Mouse (Mus musculus): ENCODE data around the gene Tex2.

GRCm38 (mm10) chr11:106603230-106603629 lies 10.0 kb downstream of the Tex2 start:
- TF ChIP-seq CTCF (conservative IDR thresholded peaks at IDR 0.05; ENCODE audit: insufficient read depth, insufficient read length, low read depth, low read length) (no peak), POLR2A (IDR thresholded peaks at IDR 0.05; ENCODE audit: low read depth, low read length) (no peak)
